Mouse (Mus musculus) Patski (cell line): ENCODE results near the gene Cyp2d22. TPM values are rescaled to one million over a fixed set of nuclear protein-coding genes. Genes with fewer than 3 reads are reported as not detected.

Experiments
- ATAC-seq: fragments of 100-300 bp; one replicate; pipeline ENCODE4 v1.8.0; 2021
- CTCF ChIA-PET: fragments of 350-600 bp; sonication (Branson Sonifier 250); formaldehyde crosslinking; loops from one replicate; lab custom pipeline; 2022; ENCODE audit warnings: inconsistent platforms; lab: Charles Lee
- POLR2A ChIA-PET: fragments of 350-600 bp; sonication (Branson Sonifier 250); formaldehyde crosslinking; loops from one replicate; lab custom pipeline; 2022; ENCODE audit warnings: antibody characterized with exemption, inconsistent platforms; lab: Charles Lee
- DNase-seq: peaks from one replicate; pipeline ENCODE4 v3.0.0-alpha.2; 2011; ENCODE audit warnings: low read depth, low spot score
- H3K27me3 ChIP-seq: fragments of 371-371 bp; one replicate; pipeline ENCODE4 v1.5.1; 2021
- CTCF ChIP-seq: fragments of 100-300 bp; IDR thresholded peaks from one replicate; pipeline ENCODE4 v1.5.1; 2021
- in situ Hi-C: fragments of 300-500 bp; cut with MboI; formaldehyde crosslinking; loops from 3 replicates; pipeline ENCODE4 v1.11.1; 2018; ENCODE audit warnings: low pct_unique_long_range_greater_than_20kb, mixed read lengths
- polyA plus RNA-seq: library from polyadenylated mRNA; unstranded; gene quantifications from one replicate; pipeline ENCODE4 v1.2.3, GENCODE M21; 2021

Cyp2d22 gene
- polyA plus RNA-seq, 1 experiment from 2014 or later, result 6.9 TPM

DNA sequence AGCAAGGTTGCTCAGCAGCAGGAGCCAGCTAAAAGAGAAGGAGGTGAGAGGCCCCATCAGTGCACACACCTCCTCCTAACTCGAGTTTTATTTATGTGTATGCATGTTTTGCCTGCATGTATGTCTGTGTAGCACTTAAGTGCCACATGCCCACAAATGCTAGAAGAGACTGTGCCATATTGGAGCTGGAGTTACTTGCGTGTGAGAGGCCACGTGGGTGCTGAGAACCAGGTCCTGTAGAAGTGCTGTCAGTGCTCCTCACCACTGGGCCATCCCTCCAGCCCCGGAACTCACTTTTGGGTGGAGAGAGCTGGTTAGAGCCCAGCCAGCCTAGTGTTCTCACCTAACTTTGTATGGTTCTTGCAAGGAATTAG is 32.8 kb downstream of the Cyp2d22 start:
- no peak for TF ChIP-seq CTCF
- ChIA-PET POLR2A (interaction anchor here (1.2 kb wide), 1 partner anchor 12 kb away, joined by 3 read pairs; no protein-coding TSS in a partner anchor), CTCF (interaction anchor here (0.7 to 1.2 kb wide), 2 partner anchors 70 to 86 kb away, joined by 3 read pairs; no protein-coding TSS in a partner anchor)
- DNase-seq (no peak), ATAC-seq (no peak)
- in situ Hi-C loops, result no loop called here
- no peaks in the 10 kb centered on the region for H3K27me3 ChIP-seq

DNA sequence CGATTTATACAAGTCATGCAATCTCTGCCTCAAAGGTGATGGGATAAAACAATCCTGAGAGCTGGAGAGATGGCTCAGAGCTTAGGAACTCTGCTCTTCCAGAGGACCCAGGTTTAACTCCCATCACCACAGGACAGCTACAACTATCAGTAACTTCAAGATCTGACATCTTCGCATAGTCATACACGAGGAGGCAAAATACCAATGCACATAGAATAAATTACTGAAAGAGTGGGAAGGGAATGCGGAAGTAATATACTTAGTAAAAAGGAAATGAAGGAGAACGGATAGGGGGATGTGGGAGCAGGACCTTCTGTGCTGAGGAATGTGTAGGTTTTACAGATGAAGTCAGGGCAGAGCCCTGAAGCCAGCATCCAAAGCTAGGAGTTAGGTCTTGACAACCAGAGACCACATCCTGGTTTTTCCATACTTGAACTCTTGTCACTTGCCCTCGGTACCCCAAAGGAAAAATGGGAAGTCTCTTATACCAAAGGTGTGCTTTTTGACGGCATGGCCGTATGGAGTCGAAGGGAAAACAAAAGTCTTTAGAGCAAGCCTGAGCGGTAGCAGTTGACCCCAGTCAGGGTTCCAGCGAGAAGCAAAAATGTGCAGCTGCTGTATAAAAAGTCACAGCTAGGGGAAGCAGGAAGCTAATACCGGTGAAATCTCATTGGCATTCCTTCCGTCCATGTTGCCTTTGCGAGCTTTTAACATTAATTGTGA is 33.3 kb downstream of the Cyp2d22 start:
- ChIA-PET POLR2A (interaction anchor here (0.6 to 1.2 kb wide), 2 partner anchors 11 to 688 kb away, joined by 3 read pairs; no protein-coding TSS in a partner anchor), CTCF (interaction anchor here (0.7 to 1.8 kb wide), 3 partner anchors 71 to 85 kb away, joined by 3 to 6 read pairs (median 3); no protein-coding TSS in a partner anchor)
- DNase-seq (no peak), ATAC-seq (no peak)
- no peak for TF ChIP-seq CTCF
- H3K27me3 ChIP-seq, result no peaks in the 10 kb centered on the region
- in situ Hi-C loops, result no loop called here

DNA sequence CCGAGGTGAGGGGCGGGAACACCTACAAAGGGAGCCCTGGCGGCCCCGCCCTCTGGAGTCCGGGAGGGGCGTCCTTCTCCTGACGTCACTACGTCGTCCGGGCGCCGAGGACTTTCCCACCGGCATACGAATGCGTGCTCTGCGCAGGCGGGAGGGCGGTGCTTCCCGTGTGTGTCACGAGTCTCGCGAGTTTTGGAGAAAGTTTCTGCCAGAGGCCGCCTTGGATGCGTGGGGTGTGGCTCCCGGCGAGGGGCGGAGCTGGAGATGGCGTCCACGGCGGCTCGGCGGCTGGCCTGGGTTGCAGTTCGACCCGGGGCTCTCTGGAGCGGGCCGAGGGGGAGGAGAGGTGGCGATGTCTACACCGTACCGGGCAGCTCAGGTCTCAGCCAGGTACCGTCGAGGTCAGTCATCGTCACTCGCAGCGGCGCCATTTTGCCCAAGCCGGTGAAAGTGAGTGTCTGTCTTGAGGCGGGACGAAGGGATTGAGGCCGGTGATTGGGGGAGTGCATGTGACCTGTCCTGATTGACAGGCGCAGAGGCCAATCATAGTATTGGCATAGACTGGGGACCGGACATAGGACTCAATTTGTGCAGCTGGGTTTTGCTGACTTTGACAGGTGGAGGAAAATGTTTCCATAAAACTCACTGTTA is 34.1 kb downstream of the Cyp2d22 start:
- no peak for TF ChIP-seq CTCF
- DNase-seq, result peak; percentile 89
- peak; percentile 91 for ATAC-seq
- H3K27me3 ChIP-seq, result no peaks in the 10 kb centered on the region
- in situ Hi-C loops, result no loop called here
- POLR2A ChIA-PET, result interaction anchor here (1.0 kb wide), 1 partner anchor 13 kb away, joined by 3 read pairs; no protein-coding TSS in a partner anchor
- CTCF ChIA-PET, result interaction anchor here (1.0 to 1.8 kb wide), 3 partner anchors 75 to 84 kb away, joined by 3 to 6 read pairs (median 3); no protein-coding TSS in a partner anchor

DNA sequence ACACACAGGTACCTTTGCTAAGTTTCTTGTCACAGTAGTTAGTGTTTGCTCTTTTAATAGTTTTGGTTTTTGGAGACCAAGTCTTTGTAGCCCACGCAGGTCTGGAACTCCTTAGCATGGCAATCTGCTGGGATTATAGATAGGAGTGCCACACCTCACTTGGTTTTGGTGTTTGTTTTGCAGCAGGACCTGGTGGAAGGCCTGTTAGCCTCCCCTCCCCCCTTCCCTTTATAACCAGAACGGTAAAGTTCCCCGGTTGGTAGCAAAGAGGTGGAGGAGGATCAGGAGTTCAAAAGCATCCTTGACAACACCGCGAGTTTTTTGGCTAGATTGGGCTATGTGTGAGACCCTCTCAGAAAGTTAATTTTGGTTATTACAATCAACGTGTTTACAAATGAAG is 35.1 kb downstream of the Cyp2d22 start:
- DNase-seq, result no peak
- ChIA-PET CTCF (interaction anchor here (1.0 to 1.8 kb wide), 2 partner anchors 74 to 79 kb away, joined by 3 to 6 read pairs; no protein-coding TSS in a partner anchor), POLR2A (interaction anchor here (1.0 kb wide), 2 partner anchors 9 to 12 kb away, joined by 3 read pairs; no protein-coding TSS in a partner anchor)
- H3K27me3 ChIP-seq, result no peaks in the 10 kb centered on the region
- no peak for ATAC-seq
- in situ Hi-C loops, result no loop called here
- no peak for TF ChIP-seq CTCF

- ATAC-seq, result no peak
- no peak for DNase-seq
- POLR2A ChIA-PET, result no interaction called here
- in situ Hi-C loops, result no loop called here
- H3K27me3 ChIP-seq, result no peaks in the 10 kb centered on the region
- no peak for TF ChIP-seq CTCF
- CTCF ChIA-PET, result no interaction called here
Measured at GRCm38 (mm10) chr15:82343368-82344287, 36.4 kb downstream of the Cyp2d22 start.

GRCm38 (mm10) chr15:82342543-82342935 is 37.5 kb downstream of the Cyp2d22 start:
- in situ Hi-C loops, result no loop called here
- ChIA-PET POLR2A (no interaction called here), CTCF (no interaction called here)
- DNase-seq, result no peak
- no peak for ATAC-seq
- no peak for TF ChIP-seq CTCF
- no peaks in the 10 kb centered on the region for H3K27me3 ChIP-seq

- ATAC-seq, result no peak
- in situ Hi-C loops, result no loop called here
- no peak for DNase-seq
- ChIA-PET POLR2A (no interaction called here), CTCF (no interaction called here)
- TF ChIP-seq CTCF, result no peak
- H3K27me3 ChIP-seq, result no peaks in the 10 kb centered on the region
Measured at GRCm38 (mm10) chr15:82341675-82342542, 38.2 kb downstream of the Cyp2d22 start.

DNA sequence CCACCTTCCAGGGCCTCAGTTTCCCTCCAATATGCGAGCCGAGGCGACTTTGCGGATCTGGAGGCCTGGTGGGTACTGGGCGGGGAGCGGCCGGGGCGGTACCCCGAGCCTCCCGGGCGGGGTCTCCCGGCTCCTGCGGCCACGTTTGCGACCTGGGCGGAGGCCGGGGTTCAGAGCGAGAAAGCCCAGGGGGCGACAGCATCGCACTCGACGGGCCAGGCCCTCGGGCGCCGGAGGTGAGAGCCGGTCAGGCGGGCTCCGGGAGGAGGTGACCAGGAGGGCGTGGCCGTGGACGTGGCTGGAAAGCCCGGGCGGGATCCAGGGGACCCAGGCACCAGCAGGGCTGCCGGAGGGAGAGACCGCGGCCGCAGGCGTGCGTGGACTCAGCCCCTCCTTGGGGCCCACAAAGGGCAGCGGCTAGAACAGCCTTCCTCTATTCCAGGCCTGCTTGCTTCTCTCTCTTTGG is 39.0 kb downstream of the Cyp2d22 start:
- CTCF ChIA-PET, result no interaction called here

DNA sequence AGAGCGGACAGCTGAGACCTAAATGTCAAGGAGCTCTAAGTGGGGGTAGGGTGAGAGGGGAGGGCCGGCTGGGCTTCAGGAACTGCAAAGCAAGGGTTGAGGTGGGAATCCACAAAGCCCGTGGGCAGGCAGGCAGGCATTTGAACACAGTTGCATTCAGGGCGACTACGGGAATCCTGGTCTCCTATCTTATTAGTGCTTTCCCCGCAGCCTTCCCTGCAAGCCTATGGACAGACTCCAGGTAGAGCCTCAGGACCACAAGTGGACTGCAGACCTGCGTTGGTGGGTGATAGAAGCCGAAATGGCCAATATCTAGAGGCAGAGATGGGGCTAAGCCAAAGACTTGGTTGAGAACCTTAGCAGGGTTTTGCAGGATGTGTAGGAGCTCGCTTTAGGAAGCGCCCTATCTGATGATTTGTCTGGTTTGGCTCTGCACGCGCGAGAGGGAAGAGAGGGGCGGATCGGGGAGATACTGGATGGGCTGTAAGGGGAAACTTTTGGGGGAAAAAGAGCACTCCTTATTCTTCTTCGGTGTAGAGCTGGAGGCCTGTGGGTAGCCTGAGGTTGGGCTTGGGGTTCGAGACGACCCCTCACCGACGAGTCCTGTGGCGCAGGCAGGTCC is 39.5 kb downstream of the Cyp2d22 start:
- in situ Hi-C loops, result no loop called here
- CTCF ChIA-PET, result no interaction called here

More for the DNA sequence above, 39.0 kb downstream of the Cyp2d22 start:
- no peak for TF ChIP-seq CTCF
- POLR2A ChIA-PET, result no interaction called here
- ATAC-seq, result no peak
- H3K27me3 ChIP-seq, result no peaks in the 10 kb centered on the region
- DNase-seq, result no peak
- in situ Hi-C loops, result no loop called here

More for the DNA sequence above, 39.5 kb downstream of the Cyp2d22 start:
- no peak for ATAC-seq
- no peaks in the 10 kb centered on the region for H3K27me3 ChIP-seq
- TF ChIP-seq CTCF, result no peak
- DNase-seq, result no peak
- POLR2A ChIA-PET, result interaction anchor here (1.4 kb wide), 1 partner anchor 36 kb away, joined by 3 read pairs; no protein-coding TSS in a partner anchor
